Mouse (Mus musculus) neural tube, embryonic 13.5 days (tissue): ENCODE measurements around the gene Slc23a2. TPM values are rescaled to one million over a fixed set of nuclear protein-coding genes. Genes with fewer than 3 reads are reported as not detected.

Source experiments
- ATAC-seq: fragments of 200-750 bp; cut with Nextera tagmentation; 2 replicates; pipeline ENCODE4 v1.8.0; 2017; ENCODE audit warnings: low read depth, mild to moderate bottlenecking, moderate TSS enrichment, moderate library complexity
- H3K27ac ChIP-seq: fragments of 300-500 bp; sonication (generic); replicated peaks from 2 replicates; pipeline ENCODE4 v1.5.1; 2015; ENCODE audit warnings: moderate library complexity, mild to moderate bottlenecking, inconsistent platforms
- H3K27me3 ChIP-seq: fragments of 300-500 bp; sonication (generic); 2 replicates; pipeline ENCODE4 v1.6.1; 2015; ENCODE audit warnings: mild to moderate bottlenecking, inconsistent platforms
- H3K36me3 ChIP-seq: fragments of 300-500 bp; sonication (generic); 2 replicates; pipeline ENCODE4 v1.6.1; 2015; ENCODE audit warnings: mild to moderate bottlenecking, inconsistent platforms
- H3K4me1 ChIP-seq: fragments of 300-500 bp; sonication (generic); replicated peaks from 2 replicates; pipeline ENCODE4 v1.6.1; 2015; ENCODE audit warnings: inconsistent platforms
- H3K4me2 ChIP-seq: fragments of 300-500 bp; sonication (generic); 2 replicates; pipeline ENCODE4 v1.6.1; 2015; ENCODE audit warnings: inconsistent platforms, mild to moderate bottlenecking, moderate library complexity
- H3K4me3 ChIP-seq: fragments of 300-500 bp; sonication (generic); 2 replicates; pipeline ENCODE4 v1.5.1; 2015; ENCODE audit warnings: mild to moderate bottlenecking, inconsistent platforms
- H3K9ac ChIP-seq: fragments of 300-500 bp; sonication (generic); 2 replicates; pipeline ENCODE4 v1.6.1; 2015; ENCODE audit warnings: moderate library complexity, mild to moderate bottlenecking, inconsistent platforms
- H3K9me3 ChIP-seq: fragments of 300-500 bp; sonication (generic); 2 replicates; pipeline ENCODE4 v1.6.1; 2016; ENCODE audit warnings: inconsistent platforms
- WGBS: fragments of 180-500 bp; shearing (Covaris S2); methylation state at CpG from one replicate; pipeline ENCODE4 v1.1.7; 2015; 5-methylcytosine and 5-hydroxymethylcytosine counted together
- polyA plus RNA-seq: library from polyadenylated mRNA; unstranded; fragments of >200 nt; fragmentation: Nextera tagmentation; extraction: Ambion mirVana; gene quantifications from 2 replicates; pipeline ENCODE4 v1.2.1, GENCODE M21; 2015

Slc23a2 gene
- 23.8 and 28.6 TPM in 2 replicates for polyA plus RNA-seq

DNA sequence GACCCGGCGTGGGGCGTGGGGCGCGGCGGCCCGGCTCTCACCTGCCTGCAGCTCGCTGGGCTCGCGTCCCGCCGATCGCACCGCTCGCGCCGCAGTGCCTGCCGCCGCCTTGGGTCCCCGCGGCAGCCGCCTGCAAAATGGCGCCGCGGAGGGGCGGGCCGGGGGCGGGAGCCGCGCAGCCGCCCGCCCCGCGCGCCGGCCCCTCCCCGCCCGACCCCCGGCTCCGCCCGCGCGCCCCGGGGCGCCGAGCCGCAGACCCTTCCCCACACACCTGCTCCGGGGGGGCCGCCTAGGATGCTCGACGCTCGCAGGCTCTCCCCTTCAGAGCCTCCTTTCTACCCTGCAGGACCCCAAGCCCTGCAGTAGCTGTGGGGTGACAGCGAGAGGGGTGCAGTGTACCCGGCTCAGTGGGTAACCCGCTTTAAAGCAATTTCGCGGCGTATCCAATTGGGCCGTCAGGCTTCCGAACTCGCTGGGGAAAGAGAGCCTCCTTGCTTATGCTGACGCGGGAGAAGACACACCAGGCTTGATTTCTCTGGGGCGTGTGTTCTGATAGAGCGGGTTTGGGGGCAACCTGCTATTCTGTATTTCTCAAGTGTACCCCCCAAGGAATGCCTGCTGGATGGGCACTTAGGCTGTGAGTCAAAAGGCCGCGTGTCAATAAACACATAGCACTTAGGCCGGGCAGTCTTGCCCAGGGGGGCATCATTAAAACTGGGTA, at the start of gene Slc23a2:
Gene Slc23a2, minus strand, starts transcription at position 138 of the 721 bp plus-strand sequence.
- H3K36me3 ChIP-seq = no peaks in the 10 kb centered on the region
- peak within 1 kb of the TSS; percentile 86 for H3K4me2 ChIP-seq
- under 1% methylated on average over 34 of the region's 68 CpGs for WGBS
- H3K4me3 ChIP-seq = peak within 1 kb of the TSS; percentile 87
- H3K4me1 ChIP-seq = peaks cover 31% of the 10 kb centered on the region
- H3K9ac ChIP-seq = peak within 1 kb of the TSS; percentile 88
- no peaks in the 10 kb centered on the region for H3K27me3 ChIP-seq
- H3K9me3 ChIP-seq = no peaks in the 10 kb centered on the region
- H3K27ac ChIP-seq = peak within 1 kb of the TSS; percentile 77
- ATAC-seq = peak; percentile 90

DNA sequence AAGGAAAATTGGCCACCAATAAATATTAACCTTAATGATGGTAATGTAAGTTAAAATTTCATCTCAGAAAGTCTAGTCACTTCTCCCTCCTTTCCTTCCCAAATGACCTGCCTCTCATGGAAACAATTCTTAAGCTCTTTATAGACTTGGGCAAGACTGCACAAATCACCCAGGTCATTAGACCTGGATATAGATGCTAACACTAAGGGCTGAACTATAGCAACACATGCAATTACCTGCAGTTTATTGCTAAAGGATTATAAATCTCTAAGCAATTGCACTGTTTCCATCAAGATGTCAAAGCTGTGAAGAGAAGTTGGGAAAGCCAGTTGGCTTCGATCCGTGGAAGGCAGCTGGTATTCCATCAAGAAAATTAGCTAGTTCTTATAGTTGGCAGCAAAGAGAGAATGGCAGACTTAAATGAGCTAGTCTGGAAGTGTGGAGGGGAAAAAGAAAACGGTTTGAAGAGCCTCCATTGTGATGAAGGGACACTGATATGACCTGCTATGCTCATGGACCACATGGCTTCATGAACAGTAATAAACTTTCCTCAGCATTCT, 45.8 kb upstream of the Slc23a2 start:
- Histone ChIP-seq H3K9ac (no peak overlapping the region), H3K27ac (no peak overlapping the region), H3K27me3 (no peaks in the 10 kb centered on the region), H3K4me1 (no peaks in the 10 kb centered on the region), H3K4me3 (no peak overlapping the region), H3K4me2 (no peak overlapping the region), H3K36me3 (no peaks in the 10 kb centered on the region), H3K9me3 (no peaks in the 10 kb centered on the region)
- WGBS = 72% methylated on average over 3 of the region's 3 CpGs
- ATAC-seq = no peak

DNA sequence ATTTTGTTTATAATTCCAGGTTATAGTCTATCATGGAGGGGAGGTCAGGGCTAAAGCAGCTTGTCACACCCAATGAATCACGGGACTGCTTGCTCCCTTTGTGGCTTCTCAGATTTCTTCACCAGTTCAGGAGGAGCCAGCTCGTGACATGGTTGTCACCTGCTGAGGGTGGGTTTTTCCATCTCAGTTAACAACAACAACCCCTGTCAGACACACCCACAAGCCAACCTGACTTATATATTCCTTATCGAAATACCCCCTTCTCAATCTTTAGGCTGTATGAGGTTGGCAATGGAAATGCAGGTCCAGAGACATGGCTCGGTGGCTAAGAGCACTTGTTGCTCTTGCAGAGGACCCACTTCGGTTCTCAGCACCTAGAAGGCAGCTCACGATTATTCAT, 39.0 kb upstream of the Slc23a2 start:
- no peak overlapping the region for H3K9ac ChIP-seq
- no peaks in the 10 kb centered on the region for H3K36me3 ChIP-seq
- no peak for ATAC-seq

DNA sequence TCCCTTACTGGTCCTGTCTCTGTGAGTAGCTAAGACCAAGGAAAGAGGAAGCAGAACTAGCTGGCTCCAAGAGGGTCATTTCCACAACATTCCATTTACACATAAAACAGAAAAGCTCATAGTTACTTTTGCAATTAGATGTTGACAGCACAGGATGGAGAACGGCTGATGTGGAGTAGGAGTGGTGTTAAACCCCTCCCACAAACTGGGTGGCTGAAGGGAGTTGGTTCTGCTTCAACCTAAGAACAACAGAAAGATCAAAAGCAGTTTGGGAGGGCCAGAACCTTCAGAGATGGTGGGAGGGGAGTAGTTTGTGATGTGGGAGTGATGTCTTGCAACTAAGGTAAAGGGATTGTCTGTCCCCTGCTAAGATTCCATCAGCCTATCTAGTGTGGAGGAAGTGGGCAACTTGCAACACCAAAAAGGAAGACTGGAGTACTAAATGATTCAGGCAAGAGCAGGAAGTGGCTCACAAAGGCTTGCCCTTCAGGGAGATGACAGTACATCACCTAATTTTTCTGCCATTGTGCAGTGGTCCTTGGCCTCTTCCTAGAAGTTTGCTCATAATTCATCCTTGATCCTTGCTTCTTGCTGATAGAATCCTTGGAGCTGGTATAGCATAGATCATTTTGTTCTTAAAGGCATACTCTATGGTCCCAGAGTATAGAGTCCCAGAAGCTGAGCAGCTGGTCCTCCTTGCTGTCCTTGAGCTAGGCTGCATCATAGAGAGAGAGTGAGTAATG, 35.7 kb upstream of the Slc23a2 start:
- 53% methylated on average over 1 of the region's 1 CpGs for WGBS
- no peak overlapping the region for H3K9ac ChIP-seq
- H3K9me3 ChIP-seq = no peaks in the 10 kb centered on the region
- H3K4me3 ChIP-seq = no peak overlapping the region
- H3K4me1 ChIP-seq = no peaks in the 10 kb centered on the region
- no peak for ATAC-seq
- H3K36me3 ChIP-seq = no peaks in the 10 kb centered on the region
- H3K4me2 ChIP-seq = no peak overlapping the region
- no peaks in the 10 kb centered on the region for H3K27me3 ChIP-seq
- no peak overlapping the region for H3K27ac ChIP-seq

More for the DNA sequence above, 39.0 kb upstream of the Slc23a2 start:
- Histone ChIP-seq H3K4me3 (no peak overlapping the region), H3K27me3 (no peaks in the 10 kb centered on the region), H3K27ac (no peak overlapping the region), H3K4me2 (no peak overlapping the region), H3K9me3 (no peaks in the 10 kb centered on the region), H3K4me1 (no peaks in the 10 kb centered on the region)
- 79% methylated on average over 6 of the region's 6 CpGs for WGBS

DNA sequence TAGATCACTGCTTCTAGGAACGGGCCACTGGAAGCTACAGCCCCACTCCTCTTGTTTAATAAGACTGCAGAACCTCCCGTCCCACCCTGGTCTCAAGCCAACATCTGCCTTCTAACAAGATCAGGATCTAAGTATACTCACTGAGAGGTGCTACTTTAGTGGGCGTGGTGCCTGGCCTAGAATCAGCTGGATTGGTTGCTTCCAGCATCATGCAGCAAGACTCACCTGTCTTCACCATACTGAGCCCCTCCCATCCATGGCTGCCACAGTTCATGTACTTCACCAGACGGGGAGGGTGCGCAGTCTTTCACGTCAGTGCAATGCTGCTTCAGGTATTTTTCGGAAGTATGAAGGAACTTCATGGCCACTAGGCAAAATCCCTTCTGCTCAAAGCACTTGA, 34.5 kb upstream of the Slc23a2 start:
- Histone ChIP-seq H3K4me3 (no peak overlapping the region), H3K27ac (no peak overlapping the region), H3K4me1 (no peaks in the 10 kb centered on the region), H3K4me2 (no peak overlapping the region), H3K36me3 (no peaks in the 10 kb centered on the region), H3K27me3 (no peaks in the 10 kb centered on the region), H3K9ac (no peak overlapping the region), H3K9me3 (no peaks in the 10 kb centered on the region)
- 93% methylated on average over 7 of the region's 7 CpGs for WGBS
- ATAC-seq = no peak

DNA sequence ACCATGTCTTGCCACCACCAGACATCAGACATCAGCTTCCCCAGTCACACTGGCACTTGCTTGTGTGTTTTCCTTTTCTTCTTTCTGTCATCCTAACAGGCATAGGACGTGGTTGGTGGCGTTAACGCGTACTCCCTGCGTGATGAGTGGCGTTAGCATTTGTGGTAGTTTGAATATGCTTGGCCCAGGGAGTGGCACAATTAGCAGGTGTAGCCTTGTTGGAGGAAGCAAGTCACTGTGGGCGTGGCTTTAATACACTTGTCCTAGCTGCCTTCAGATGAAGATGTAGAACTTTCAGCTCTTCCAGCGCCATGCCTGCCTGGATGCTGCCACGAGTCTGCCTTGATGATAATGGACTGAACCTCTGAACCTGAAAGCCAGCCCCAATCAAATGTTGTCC, 32.5 kb upstream of the Slc23a2 start:
- no peak overlapping the region for H3K9ac ChIP-seq
- H3K4me3 ChIP-seq = no peak overlapping the region
- no peak overlapping the region for H3K27ac ChIP-seq
- no peaks in the 10 kb centered on the region for H3K4me1 ChIP-seq
- no peaks in the 10 kb centered on the region for H3K36me3 ChIP-seq
- H3K9me3 ChIP-seq = no peaks in the 10 kb centered on the region
- WGBS = 93% methylated on average over 9 of the region's 9 CpGs
- no peak for ATAC-seq
- H3K27me3 ChIP-seq = no peaks in the 10 kb centered on the region
- H3K4me2 ChIP-seq = no peak overlapping the region

DNA sequence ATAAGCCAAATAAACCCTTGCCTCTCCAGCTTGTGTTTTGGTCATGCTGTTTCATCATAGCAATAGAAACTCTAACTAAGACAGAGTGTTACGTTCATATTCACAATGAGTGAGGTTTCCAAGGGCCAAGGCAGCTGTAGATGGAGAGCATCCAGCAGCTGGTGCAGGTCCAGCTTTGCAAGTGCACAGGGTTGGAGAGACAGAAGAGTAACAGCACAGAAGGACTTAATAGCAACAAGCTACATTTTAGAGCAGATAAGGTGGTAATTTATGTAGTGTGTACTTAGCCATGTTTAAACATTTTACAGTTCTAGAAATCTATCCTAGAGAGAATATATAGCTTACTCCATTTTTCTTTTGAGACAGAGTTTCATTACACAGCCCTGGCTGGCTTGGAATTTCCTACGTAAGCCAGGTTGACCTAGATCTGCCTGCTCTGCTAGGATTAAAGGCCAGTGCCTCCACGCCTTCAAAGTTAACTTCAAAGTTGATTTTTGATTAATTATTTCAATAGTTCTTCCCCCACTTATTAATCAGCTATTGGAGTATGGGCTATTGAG, 31.5 kb upstream of the Slc23a2 start:
- WGBS = 88% methylated on average over 3 of the region's 3 CpGs
- Histone ChIP-seq H3K27ac (no peak overlapping the region), H3K4me1 (no peaks in the 10 kb centered on the region), H3K9ac (no peak overlapping the region), H3K36me3 (no peaks in the 10 kb centered on the region), H3K27me3 (no peaks in the 10 kb centered on the region), H3K4me2 (no peak overlapping the region), H3K4me3 (no peak overlapping the region), H3K9me3 (no peaks in the 10 kb centered on the region)
- no peak for ATAC-seq

DNA sequence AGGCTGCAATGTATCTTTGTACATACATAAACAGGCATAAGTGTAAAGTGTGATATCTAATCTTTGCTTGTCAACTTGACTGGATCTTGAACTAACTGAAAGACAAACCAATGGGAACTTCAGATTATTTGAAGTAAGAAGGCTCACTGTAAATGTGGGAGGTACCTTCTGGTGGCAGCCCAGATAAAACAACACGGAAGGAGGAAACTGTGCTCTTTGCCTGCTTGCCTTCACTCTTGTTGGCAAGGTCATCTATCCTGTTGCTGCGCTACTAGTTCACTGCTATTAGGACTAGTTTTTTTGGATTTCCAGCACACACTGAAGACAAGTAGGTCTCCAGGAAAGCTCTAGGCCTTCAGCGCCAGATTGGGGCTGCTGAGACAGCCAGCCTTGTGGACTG, 29.1 kb upstream of the Slc23a2 start:
- Histone ChIP-seq H3K9ac (no peak overlapping the region), H3K4me2 (no peak overlapping the region), H3K9me3 (no peaks in the 10 kb centered on the region), H3K27me3 (no peaks in the 10 kb centered on the region), H3K4me1 (no peaks in the 10 kb centered on the region), H3K27ac (no peak overlapping the region), H3K4me3 (no peak overlapping the region), H3K36me3 (no peaks in the 10 kb centered on the region)
- 92% methylated on average over 3 of the region's 3 CpGs for WGBS
- no peak for ATAC-seq

DNA sequence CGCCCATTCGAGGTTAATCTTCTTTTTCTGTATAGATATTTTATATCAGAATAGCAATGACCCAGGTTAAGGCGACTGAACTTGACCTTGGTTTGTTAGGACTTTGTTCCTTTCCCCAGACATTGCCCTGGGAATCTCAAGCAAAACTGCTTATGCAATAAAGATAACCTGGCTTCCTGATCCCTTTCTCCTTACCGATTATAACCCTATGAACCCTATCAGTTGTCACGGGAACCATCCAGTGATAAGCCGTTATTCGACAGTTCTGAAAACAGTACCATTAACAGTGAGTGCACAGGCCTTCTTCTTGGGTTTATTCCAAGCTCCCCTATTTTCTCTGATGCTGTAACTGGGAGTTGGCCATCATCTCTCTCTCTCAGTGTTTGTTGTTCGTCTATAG, 27.0 kb upstream of the Slc23a2 start:
- H3K9ac ChIP-seq = no peak overlapping the region
- no peak overlapping the region for H3K27ac ChIP-seq
- H3K9me3 ChIP-seq = no peaks in the 10 kb centered on the region
- ATAC-seq = no peak
- no peaks in the 10 kb centered on the region for H3K27me3 ChIP-seq
- WGBS = 86% methylated on average over 8 of the region's 8 CpGs
- H3K4me1 ChIP-seq = no peaks in the 10 kb centered on the region
- no peak overlapping the region for H3K4me2 ChIP-seq
- no peaks in the 10 kb centered on the region for H3K36me3 ChIP-seq
- no peak overlapping the region for H3K4me3 ChIP-seq

DNA sequence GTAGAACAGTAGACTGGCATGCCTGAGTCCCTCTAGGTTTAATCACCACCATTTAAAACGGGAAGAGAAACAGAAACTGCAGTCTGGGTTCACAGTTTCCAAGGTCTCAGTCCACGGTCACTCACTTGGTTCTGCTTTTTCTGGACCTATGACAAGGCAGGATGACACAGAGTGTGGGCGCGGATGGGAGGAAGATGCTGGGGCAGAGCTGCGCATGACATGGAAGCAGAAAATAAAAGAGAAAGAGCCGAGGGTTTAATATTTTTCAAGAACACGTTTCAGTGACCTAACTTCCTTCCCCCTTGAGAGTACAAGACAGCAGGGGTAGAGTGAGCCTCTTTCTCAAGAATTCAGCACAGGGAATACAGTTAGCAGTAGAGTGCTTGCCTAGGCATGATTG, 24.2 kb upstream of the Slc23a2 start:
- Histone ChIP-seq H3K4me1 (no peaks in the 10 kb centered on the region), H3K4me2 (no peak overlapping the region), H3K9me3 (no peaks in the 10 kb centered on the region), H3K36me3 (no peaks in the 10 kb centered on the region), H3K27me3 (no peaks in the 10 kb centered on the region), H3K4me3 (no peak overlapping the region), H3K27ac (no peak overlapping the region), H3K9ac (no peak overlapping the region)
- WGBS = 81% methylated on average over 7 of the region's 7 CpGs
- ATAC-seq = no peak

DNA sequence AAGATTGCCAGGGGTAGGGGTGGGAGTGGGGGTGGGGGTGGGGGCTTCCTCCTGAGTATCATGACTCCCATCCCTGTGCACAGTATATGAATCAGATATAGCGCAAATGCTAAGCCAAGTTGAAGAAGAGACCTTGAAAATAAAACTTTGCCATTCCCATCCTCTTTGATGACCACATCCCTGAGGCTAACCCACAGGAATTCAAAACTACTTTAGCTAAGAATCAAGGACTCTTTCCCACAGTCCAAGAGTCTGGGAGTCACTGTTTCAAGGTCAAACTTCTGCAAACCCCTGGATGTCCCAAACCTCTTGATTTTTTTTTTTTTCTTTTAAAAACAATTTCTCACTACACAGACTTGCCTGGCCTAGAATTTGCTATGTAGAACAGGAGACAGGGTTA, 18.7 kb upstream of the Slc23a2 start:
- no peak for ATAC-seq

DNA sequence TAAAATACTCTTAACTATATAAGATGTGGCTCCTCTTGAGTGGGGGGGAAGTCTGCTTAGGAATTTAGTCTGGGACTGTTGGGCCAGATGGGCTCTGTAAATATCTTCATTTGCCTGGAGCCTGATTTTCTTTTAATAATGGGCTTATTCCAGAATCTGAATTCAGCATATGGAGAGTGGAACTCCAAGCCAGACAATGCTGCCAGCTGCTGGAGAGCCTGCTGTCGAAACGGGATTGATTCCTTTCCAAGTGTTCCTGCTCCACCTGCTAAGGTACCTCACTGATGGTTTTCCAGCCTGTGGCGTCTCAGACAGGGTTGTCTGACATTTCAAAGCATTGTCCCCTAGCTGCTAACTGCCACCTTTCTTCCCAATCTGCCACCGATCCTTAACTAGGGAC, 12.6 kb upstream of the Slc23a2 start:
- Histone ChIP-seq H3K4me3 (no peak overlapping the region), H3K9me3 (no peaks in the 10 kb centered on the region), H3K9ac (no peak overlapping the region), H3K36me3 (no peaks in the 10 kb centered on the region), H3K27ac (no peak overlapping the region), H3K4me1 (no peaks in the 10 kb centered on the region), H3K27me3 (no peaks in the 10 kb centered on the region), H3K4me2 (no peak overlapping the region)
- WGBS = 70% methylated on average over 4 of the region's 4 CpGs
- ATAC-seq = no peak

More for the DNA sequence above, 18.7 kb upstream of the Slc23a2 start:
- H3K4me3 ChIP-seq = no peak overlapping the region
- H3K27ac ChIP-seq = no peak overlapping the region
- no peaks in the 10 kb centered on the region for H3K4me1 ChIP-seq
- no peaks in the 10 kb centered on the region for H3K27me3 ChIP-seq
- no peaks in the 10 kb centered on the region for H3K9me3 ChIP-seq
- H3K4me2 ChIP-seq = no peak overlapping the region
- 96% methylated on average over 1 of the region's 1 CpGs for WGBS
- no peak overlapping the region for H3K9ac ChIP-seq
- no peaks in the 10 kb centered on the region for H3K36me3 ChIP-seq
